Mouse (Mus musculus): ENCODE results near the gene Pmp22. TPM values are rescaled to one million over a fixed set of nuclear protein-coding genes. Genes with fewer than 3 reads are reported as not detected.

Pmp22 gene
- polyA plus RNA-seq, 1 experiment from 2014 or later: 45.2 TPM

Other genes with a start within 250 kb of the Pmp22 start
- 46.9 and 58.4 TPM in 2 replicates for gene Tvp23b, start 249.5 kb upstream of the Pmp22 start, polyA plus RNA-seq (2015; fragmentation: Nextera tagmentation; extraction: Ambion mirVana)
- 0.44 TPM in 1 of 2 replicates, not detected in the other for gene Cdrt4, start 177.8 kb upstream of the Pmp22 start, polyA plus RNA-seq (2015; fragmentation: Nextera tagmentation; extraction: Ambion mirVana)
- not detected in 2 replicates for gene Tekt3, start 67.3 kb upstream of the Pmp22 start, polyA plus RNA-seq (2015; fragmentation: Nextera tagmentation; extraction: Ambion mirVana)